Mouse (Mus musculus) frontal cortex, adult (tissue): ENCODE measurements around the gene Alkbh5.
A peak's percentile ranks its signal among the peaks of the same experiment; 100 is the strongest.
"Not testable (repeated sequence)": the region's sequence is repeated elsewhere in the genome, so short reads cannot be mapped to it uniquely, and the experiment has no call there.

Experiments
- ATAC-seq: cut with Nextera tagmentation; 2 replicates; pipeline ENCODE4 v1.9.2; 2017; ENCODE audit warnings: mild to moderate bottlenecking, moderate library complexity, mixed read lengths; ENCODE audit not compliant: low TSS enrichment

Alkbh5 gene

GRCm38 (mm10) chr11:60543211-60543610 is 7.0 kb downstream of the Alkbh5 start:
- ATAC-seq, result not testable (repeated sequence)

DNA sequence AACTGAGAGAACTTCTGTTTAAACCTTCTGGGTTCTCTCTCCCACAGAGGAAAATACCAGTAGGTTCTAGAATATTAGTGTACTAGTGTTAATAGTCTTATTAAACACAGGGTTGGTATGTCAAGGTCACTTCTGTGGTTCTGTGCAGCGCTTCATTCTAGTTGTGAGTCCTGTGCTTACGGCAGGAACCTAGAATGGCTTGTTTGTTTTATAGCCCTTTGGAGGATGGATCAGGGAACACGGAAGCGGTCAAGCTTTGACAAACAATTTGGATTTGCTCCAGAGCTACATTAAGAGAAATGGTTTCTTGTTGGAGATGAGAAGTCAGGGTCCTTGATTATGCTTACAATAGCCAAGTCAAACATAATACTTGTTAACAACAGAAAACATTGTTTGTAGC is 9.3 kb downstream of the Alkbh5 start:
- no peak for ATAC-seq

DNA sequence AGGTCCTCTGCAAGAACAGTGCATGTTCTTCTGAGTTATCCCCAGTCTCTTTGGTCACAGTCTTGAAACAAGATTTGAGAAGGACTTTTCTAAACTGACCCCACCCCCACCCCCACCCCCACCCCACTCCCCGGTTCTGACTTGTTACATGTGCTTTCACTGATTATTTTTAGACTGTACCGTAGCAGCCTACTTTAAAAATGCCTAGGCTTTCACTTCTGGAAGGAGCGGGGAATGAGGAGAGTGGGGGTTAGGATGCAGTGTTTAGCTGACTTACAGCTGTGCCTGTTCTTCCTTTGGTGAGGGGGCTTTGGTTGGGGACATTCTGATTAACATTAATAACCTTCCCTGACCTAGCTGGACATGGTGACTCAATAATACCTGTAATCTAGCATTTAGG is 11.9 kb downstream of the Alkbh5 start:
- ATAC-seq, result no peak

DNA sequence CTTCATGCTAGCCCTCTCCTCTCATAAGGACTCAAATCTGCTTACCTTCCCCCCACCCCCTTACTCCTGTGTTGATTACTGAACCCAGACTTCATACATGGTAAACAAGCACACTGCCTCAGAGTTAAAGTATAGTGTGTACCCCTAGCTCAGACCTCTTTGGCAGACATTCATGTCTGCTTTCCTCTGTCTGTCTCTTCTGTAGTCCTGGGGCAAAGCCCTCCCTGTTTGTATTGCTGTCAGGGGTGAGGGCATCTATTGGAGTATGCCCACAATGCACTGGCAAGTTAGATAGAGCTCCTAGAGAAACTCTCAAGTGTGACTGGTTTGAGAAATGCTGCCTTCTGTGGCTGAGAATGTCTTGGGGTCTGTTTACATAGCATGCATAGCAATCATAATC is 16.9 kb downstream of the Alkbh5 start:
- no peak for ATAC-seq

DNA sequence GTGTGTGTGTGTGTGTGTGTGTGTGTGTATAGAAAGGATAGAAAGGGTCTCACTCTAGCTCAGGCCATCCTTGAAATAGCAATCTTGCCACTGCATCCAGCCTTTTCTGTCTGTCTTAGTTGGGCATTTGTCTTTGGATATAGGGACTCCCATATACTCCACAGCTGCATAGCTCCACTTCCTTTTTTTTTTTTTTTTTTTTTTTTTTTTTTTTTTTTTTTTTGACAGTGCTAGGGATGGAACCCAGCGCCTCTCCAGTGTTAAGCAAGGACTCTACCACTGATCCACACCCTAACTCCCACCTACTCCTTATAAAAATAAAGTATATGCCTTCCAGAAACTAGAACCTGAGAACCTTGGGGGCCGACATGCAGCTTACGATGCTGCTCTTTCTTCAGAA is 21.5 kb downstream of the Alkbh5 start:
- no peak for ATAC-seq

DNA sequence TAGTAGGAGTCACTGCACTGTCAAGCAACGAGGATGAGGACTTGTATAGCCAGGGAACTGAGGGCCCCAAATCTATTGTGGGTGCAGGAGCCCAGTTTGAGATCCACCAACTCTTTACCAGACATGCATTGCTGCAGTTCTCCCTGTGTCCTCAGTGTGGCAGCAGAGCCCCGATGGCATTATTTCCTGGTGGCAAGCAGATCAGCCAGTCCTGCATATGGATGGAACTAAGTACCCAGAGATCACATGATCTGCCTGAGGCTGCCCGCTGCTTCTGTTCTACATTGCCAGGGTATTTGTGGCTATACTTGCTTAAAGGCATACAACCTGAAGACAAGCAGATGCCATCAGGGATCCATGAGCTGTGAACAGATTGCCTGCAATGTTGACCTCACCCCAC is 23.2 kb downstream of the Alkbh5 start:
- ATAC-seq, result peak; percentile 77

- ATAC-seq, result not testable (repeated sequence)
Measured at GRCm38 (mm10) chr11:60574006-60574405, 37.8 kb downstream of the Alkbh5 start.
